ENCODE assay signal across 10 mouse cellular contexts in the genomic region with DNA sequence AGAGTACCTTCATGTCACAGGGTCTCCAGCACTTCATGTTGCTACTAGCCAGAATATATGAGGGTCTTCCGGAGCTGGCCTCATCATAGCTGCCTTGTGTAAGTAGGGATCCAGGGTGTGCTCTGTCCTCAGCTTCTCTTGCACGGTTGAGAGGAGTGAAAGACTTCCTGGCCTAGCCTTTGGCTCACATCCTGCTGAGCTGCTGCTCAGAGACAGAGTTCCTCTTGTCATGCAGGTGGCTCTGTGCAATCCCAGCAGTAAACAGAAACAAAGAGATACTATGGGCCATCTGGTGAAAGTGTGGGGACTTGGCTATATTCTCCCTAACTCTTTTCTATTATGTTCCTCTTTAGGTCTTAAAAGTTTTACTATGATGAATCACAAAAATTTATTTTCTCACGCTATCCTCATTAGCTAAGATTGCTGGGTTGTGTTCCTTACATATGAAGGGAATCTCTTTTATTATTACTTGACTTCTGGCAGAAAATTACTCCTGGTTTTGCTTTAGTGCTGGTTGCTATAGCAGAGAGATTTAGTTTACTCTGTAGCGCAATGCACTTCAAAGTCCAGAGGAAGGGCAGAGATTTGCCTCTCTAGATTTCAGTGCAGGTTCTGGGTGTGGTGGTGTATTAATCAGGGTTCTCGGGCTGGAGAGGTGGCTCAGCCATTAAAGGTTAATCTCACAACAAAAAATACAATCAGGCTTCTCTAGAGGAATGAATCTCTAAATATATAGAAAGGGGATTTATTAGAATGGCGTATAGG. TPM values are rescaled to one million over a fixed set of nuclear protein-coding genes. Genes with fewer than 3 reads are reported as not detected.
DNase-seq lines count a peak whose midpoint lies in the region; ATAC-seq lines count a peak whose summit lies in the region.
"Had no signal": no experiment of that assay in that cellular context is flagged by ENCODE, and none has a peak within 500 bp of the region (broad histone marks: within the 10 kb centered on the region; RNA-seq: fewer than 3 reads in every experiment).

No protein-coding gene starts in this region.

- H3K9me3 ChIP-seq in stomach, embryonic 15.5 days, result no peaks in the 10 kb centered on the region

- peak; percentile 10 for DNase-seq in left cerebral cortex, postnatal 4 days
- no peak for DNase-seq in left cerebral cortex, postnatal 36 days (ENCODE audit: low spot score in 2 of 2)
- DNase-seq in Muller cell, postnatal 12 days (ENCODE audit: inconsistent ontology term), result peak; percentile 67
- DNase-seq in cerebellum, postnatal 25 days, result peak; percentile 41 to 47
- DNase-seq in heart, adult 11 months, result no peak
- DNase-seq in urinary bladder, postnatal 4 days (ENCODE audit: low spot score in 2 of 2), result no peak
- DNase-seq in embryo, embryonic 10 days (ENCODE audit: low spot score), result no peak
- DNase-seq: kidney, postnatal 25 days; lung, postnatal 4 days had no signal

- WGBS in stomach, embryonic 15.5 days, result 49% methylated on average over 6 of the region's 6 CpGs

- H3K4me3 ChIP-seq in stomach, embryonic 15.5 days (replicated peaks), result no peak overlapping the region

- intact Hi-C loops in left cerebral cortex, postnatal 4 days (cut with DNase I), result no loop called here
- intact Hi-C loops in left cerebral cortex, postnatal 36 days (cut with DNase I), result no loop called here

- H3K4me1 ChIP-seq in stomach, embryonic 15.5 days, result peaks cover 5% of the 10 kb centered on the region; the same call in 1 of the 2 replicates

- peak overlapping the region; percentile 6; the same call in 1 of the 2 replicates for H3K27ac ChIP-seq in stomach, embryonic 15.5 days

- H3K4me2 ChIP-seq in stomach, embryonic 15.5 days, result no peak overlapping the region

- no peak overlapping the region for H3K9ac ChIP-seq in stomach, embryonic 15.5 days

- no peak for ATAC-seq in stomach, embryonic 15.5 days (ENCODE audit: insufficient read depth, low FRiP score, low read depth)

- H3K36me3 ChIP-seq in stomach, embryonic 15.5 days, result no peaks in the 10 kb centered on the region

- H3K27me3 ChIP-seq in stomach, embryonic 15.5 days (replicated peaks), result no peaks in the 10 kb centered on the region

RNA-seq across cellular contexts. Expression of a gene that starts 32.0 kb away (rescaled TPM):
- 10 to 100 TPM; 17.3 to 19.9 TPM for total RNA-seq in left cerebral cortex, postnatal 4 days (2021)
- 10 to 100 TPM; 21.7 to 23.0 TPM for total RNA-seq in left cerebral cortex, postnatal 36 days (2021)
- polyA plus RNA-seq in stomach, embryonic 15.5 days (2015; fragmentation: Nextera tagmentation; extraction: Ambion mirVana), result 24.5 and 25.2 TPM in 2 replicates

RNA-seq across cellular contexts. Expression of a gene that starts 32.1 kb away (rescaled TPM):
- total RNA-seq in left cerebral cortex, postnatal 4 days (2021), result 10 to 100 TPM; 29.5 to 31.5 TPM
- 10 to 100 TPM; 34.6 to 35.7 TPM for total RNA-seq in left cerebral cortex, postnatal 36 days (2021)
- 38.6 and 39.5 TPM in 2 replicates for polyA plus RNA-seq in stomach, embryonic 15.5 days (2015; fragmentation: Nextera tagmentation; extraction: Ambion mirVana)

Comparison
In these comparisons a context has a peak if more than half of its experiments do, and no peak if none do; other contexts are left out.
1. DNase-seq: peak in left cerebral cortex, postnatal 4 days (single experiment), Muller cell, postnatal 12 days (single experiment) and cerebellum, postnatal 25 days (2 of 2); none in left cerebral cortex, postnatal 36 days (0 of 2), heart, adult 11 months (single experiment), urinary bladder, postnatal 4 days (0 of 2) and embryo, embryonic 10 days (single experiment).